Comparison of ENCODE assay signal across 9 mouse cellular contexts in the genomic region with DNA sequence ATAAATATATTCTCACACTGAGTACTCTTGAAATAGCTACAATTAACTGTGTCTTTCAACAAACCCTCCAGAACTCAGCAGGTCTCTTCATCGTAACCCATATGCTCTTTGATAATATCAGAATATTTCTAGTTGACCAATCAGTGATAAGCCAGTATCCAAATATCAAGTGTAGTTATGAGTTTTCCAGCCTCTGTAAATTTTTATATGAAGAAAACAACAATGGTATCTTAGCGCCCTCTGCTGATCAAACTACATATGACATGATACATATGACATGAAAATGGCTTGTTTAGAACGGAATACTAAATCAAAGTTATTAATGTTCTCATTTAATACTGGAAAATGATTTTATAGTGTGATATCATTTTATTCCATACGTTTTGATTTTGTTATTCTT. TPM values are rescaled to one million over a fixed set of nuclear protein-coding genes. Genes with fewer than 3 reads are reported as not detected.
DNase-seq lines count a peak whose midpoint lies in the region; ATAC-seq and TF ChIP-seq lines count a peak whose summit lies in the region.
"Had no signal": no experiment of that assay in that cellular context is flagged by ENCODE, and none has a peak within 500 bp of the region (broad histone marks: within the 10 kb centered on the region; RNA-seq: fewer than 3 reads in every experiment).

No protein-coding gene starts in this region.

- no peak overlapping the region for H3K4me3 ChIP-seq in forebrain, embryonic 14.5 days (ENCODE audit: low read depth, low read length)
- H3K4me3 ChIP-seq in forebrain, embryonic 15.5 days = no peak overlapping the region
- no peak overlapping the region for H3K4me3 ChIP-seq in liver, embryonic 14.5 days (ENCODE audit: insufficient read depth in 1 of 2, low read depth in 2 of 2, low read length in 2 of 2)
- no peak overlapping the region for H3K4me3 ChIP-seq in liver, embryonic 12.5 days
- no peak overlapping the region for H3K4me3 ChIP-seq in midbrain, embryonic 15.5 days
- H3K4me3 ChIP-seq: liver, embryonic 15.5 days had no signal

- ATAC-seq in forebrain, embryonic 14.5 days = no peak
- ATAC-seq in forebrain, embryonic 15.5 days (replicated peaks) = no peak
- no peak for ATAC-seq in liver, embryonic 14.5 days (ENCODE audit: insufficient read depth)
- no peak for ATAC-seq in liver, embryonic 12.5 days
- ATAC-seq in midbrain, embryonic 15.5 days (replicated peaks) = 0 out of 2 replicates have a peak, but pooled peaks have one; percentile 54

- H3K27me3 ChIP-seq in forebrain, embryonic 14.5 days (replicated peaks; ENCODE audit: control insufficient read depth, insufficient read depth, low read length) = no peaks in the 10 kb centered on the region
- no peaks in the 10 kb centered on the region for H3K27me3 ChIP-seq in forebrain, embryonic 15.5 days
- no peaks in the 10 kb centered on the region for H3K27me3 ChIP-seq in liver, embryonic 14.5 days (ENCODE audit: control insufficient read depth, insufficient read depth, low read length)
- H3K27me3 ChIP-seq in liver, embryonic 12.5 days (replicated peaks) = no peaks in the 10 kb centered on the region
- no peaks in the 10 kb centered on the region for H3K27me3 ChIP-seq in midbrain, embryonic 15.5 days (replicated peaks)
- H3K27me3 ChIP-seq: liver, embryonic 15.5 days had no signal

- no peak overlapping the region for H3K4me2 ChIP-seq in forebrain, embryonic 14.5 days (ENCODE audit: low read length)
- H3K4me2 ChIP-seq in forebrain, embryonic 15.5 days (replicated peaks) = no peak overlapping the region
- H3K4me2 ChIP-seq in liver, embryonic 14.5 days (ENCODE audit: low read depth) = no peak overlapping the region
- no peak overlapping the region for H3K4me2 ChIP-seq in liver, embryonic 12.5 days
- no peak overlapping the region for H3K4me2 ChIP-seq in midbrain, embryonic 15.5 days
- H3K4me2 ChIP-seq: liver, embryonic 15.5 days had no signal

- H3K9me3 ChIP-seq in forebrain, embryonic 14.5 days (replicated peaks; ENCODE audit: control insufficient read depth, low read length) = no peaks in the 10 kb centered on the region
- H3K9me3 ChIP-seq in forebrain, embryonic 15.5 days = no peaks in the 10 kb centered on the region
- H3K9me3 ChIP-seq in liver, embryonic 14.5 days (ENCODE audit: control insufficient read depth, low read length) = no peaks in the 10 kb centered on the region
- H3K9me3 ChIP-seq in liver, embryonic 12.5 days (replicated peaks) = no peaks in the 10 kb centered on the region
- H3K9me3 ChIP-seq in midbrain, embryonic 15.5 days = no peaks in the 10 kb centered on the region
- H3K9me3 ChIP-seq: liver, embryonic 15.5 days had no signal

- WGBS in forebrain, embryonic 14.5 days = 27% methylated on average over 4 of the region's 4 CpGs
- WGBS in forebrain, embryonic 15.5 days = 27% methylated on average over 4 of the region's 4 CpGs
- WGBS in liver, embryonic 14.5 days (ENCODE audit: insufficient replicate concordance) = 21% methylated on average over 4 of the region's 4 CpGs
- WGBS in liver, embryonic 12.5 days (ENCODE audit: insufficient replicate concordance) = 23% methylated on average over 4 of the region's 4 CpGs
- WGBS in midbrain, embryonic 15.5 days = 24% methylated on average over 4 of the region's 4 CpGs

- no peak overlapping the region for H3K27ac ChIP-seq in forebrain, embryonic 14.5 days (ENCODE audit: low read depth, low read length)
- no peak overlapping the region for H3K27ac ChIP-seq in forebrain, embryonic 15.5 days (replicated peaks)
- no peak overlapping the region for H3K27ac ChIP-seq in liver, embryonic 14.5 days
- H3K27ac ChIP-seq in liver, embryonic 12.5 days = no peak overlapping the region
- no peak overlapping the region for H3K27ac ChIP-seq in midbrain, embryonic 15.5 days
- H3K27ac ChIP-seq: liver, embryonic 15.5 days had no signal

- no peaks in the 10 kb centered on the region for H3K36me3 ChIP-seq in forebrain, embryonic 14.5 days (ENCODE audit: control insufficient read depth, insufficient read depth, low read length)
- H3K36me3 ChIP-seq in forebrain, embryonic 15.5 days = no peaks in the 10 kb centered on the region
- H3K36me3 ChIP-seq in liver, embryonic 14.5 days (replicated peaks; ENCODE audit: control insufficient read depth, insufficient read depth, low read depth) = no peaks in the 10 kb centered on the region
- no peaks in the 10 kb centered on the region for H3K36me3 ChIP-seq in liver, embryonic 12.5 days
- H3K36me3 ChIP-seq in midbrain, embryonic 15.5 days (replicated peaks) = no peaks in the 10 kb centered on the region
- H3K36me3 ChIP-seq: liver, embryonic 15.5 days had no signal

- DNase-seq in forebrain, embryonic 14.5 days (ENCODE audit: low spot score) = peak; percentile 76
- DNase-seq in liver, embryonic 14.5 days (ENCODE audit: low read depth in 3 of 3, low spot score in 3 of 3) = peak in 2 of 3 experiments; percentile 0 to 4
- peak; percentile 61 for DNase-seq in brain, adult 2 months (ENCODE audit: low read depth, low spot score)
- DNase-seq in thymus, postnatal 14 days = no peak
- DNase-seq in kidney, postnatal 36 days = no peak

- H3K9ac ChIP-seq in forebrain, embryonic 14.5 days (ENCODE audit: low read length) = no peak overlapping the region
- no peak overlapping the region for H3K9ac ChIP-seq in forebrain, embryonic 15.5 days (replicated peaks)
- no peak overlapping the region for H3K9ac ChIP-seq in liver, embryonic 14.5 days (replicated peaks)
- H3K9ac ChIP-seq in liver, embryonic 12.5 days = no peak overlapping the region
- H3K9ac ChIP-seq in midbrain, embryonic 15.5 days = no peak overlapping the region
- H3K9ac ChIP-seq: liver, embryonic 15.5 days had no signal

- TF ChIP-seq EP300 in liver, embryonic 14.5 days (IDR thresholded peaks at IDR 0.05; ENCODE audit: low read depth) = no peak

- no peaks in the 10 kb centered on the region for H3K4me1 ChIP-seq in forebrain, embryonic 14.5 days (ENCODE audit: control insufficient read depth, insufficient read depth, low read length)
- no peaks in the 10 kb centered on the region for H3K4me1 ChIP-seq in forebrain, embryonic 15.5 days
- no peaks in the 10 kb centered on the region for H3K4me1 ChIP-seq in liver, embryonic 14.5 days (replicated peaks; ENCODE audit: control insufficient read depth in 2 of 2, insufficient read depth in 2 of 2, low read length in 1 of 2)
- no peaks in the 10 kb centered on the region for H3K4me1 ChIP-seq in liver, embryonic 12.5 days
- no peaks in the 10 kb centered on the region for H3K4me1 ChIP-seq in midbrain, embryonic 15.5 days
- H3K4me1 ChIP-seq: liver, embryonic 15.5 days had no signal

- TF ChIP-seq CTCF in liver, embryonic 14.5 days (IDR thresholded peaks at IDR 0.05; ENCODE audit: low read depth) = peak; percentile 29; the same call in 1 of the 2 replicates

RNA-seq across cellular contexts. Expression of a gene that starts 44.6 kb away (rescaled TPM):
- 0.71 and 0.96 TPM in 2 replicates for polyA plus RNA-seq in forebrain, embryonic 14.5 days (2014; fragmentation: Nextera tagmentation; extraction: Ambion mirVana)
- polyA plus RNA-seq in forebrain, embryonic 15.5 days (2015; fragmentation: Nextera tagmentation; extraction: Ambion mirVana) = 0.59 and 0.99 TPM in 2 replicates
- 0.01 and 0.02 TPM in 2 replicates for polyA plus RNA-seq in liver, embryonic 14.5 days (2012; rRNA removed)
- polyA plus RNA-seq in liver, embryonic 14.5 days (2014; fragmentation: Nextera tagmentation; extraction: Ambion mirVana) = 0.01 TPM in 1 of 2 replicates, not detected in the other
- polyA plus RNA-seq in liver, embryonic 12.5 days (2016; fragmentation: Nextera tagmentation; extraction: Ambion mirVana) = 0.02 and 0.06 TPM in 2 replicates
- 2.1 and 2.9 TPM in 2 replicates for polyA plus RNA-seq in midbrain, embryonic 15.5 days (2015; fragmentation: Nextera tagmentation; extraction: Ambion mirVana)
- polyA plus RNA-seq: liver, embryonic 15.5 days had no signal

Comparison
In these comparisons a context has a peak if more than half of its experiments do, and no peak if none do; other contexts are left out.
1. DNase-seq: peak in forebrain, embryonic 14.5 days (single experiment), liver, embryonic 14.5 days (2 of 3) and brain, adult 2 months (single experiment); none in thymus, postnatal 14 days (single experiment) and kidney, postnatal 36 days (0 of 2).